Mouse (Mus musculus): ENCODE data around the gene Creg1. TPM values are rescaled to one million over a fixed set of nuclear protein-coding genes. Genes with fewer than 3 reads are reported as not detected.

Creg1 gene
- polyA plus RNA-seq, 1 experiment from 2014 or later = 89.9 TPM

DNA sequence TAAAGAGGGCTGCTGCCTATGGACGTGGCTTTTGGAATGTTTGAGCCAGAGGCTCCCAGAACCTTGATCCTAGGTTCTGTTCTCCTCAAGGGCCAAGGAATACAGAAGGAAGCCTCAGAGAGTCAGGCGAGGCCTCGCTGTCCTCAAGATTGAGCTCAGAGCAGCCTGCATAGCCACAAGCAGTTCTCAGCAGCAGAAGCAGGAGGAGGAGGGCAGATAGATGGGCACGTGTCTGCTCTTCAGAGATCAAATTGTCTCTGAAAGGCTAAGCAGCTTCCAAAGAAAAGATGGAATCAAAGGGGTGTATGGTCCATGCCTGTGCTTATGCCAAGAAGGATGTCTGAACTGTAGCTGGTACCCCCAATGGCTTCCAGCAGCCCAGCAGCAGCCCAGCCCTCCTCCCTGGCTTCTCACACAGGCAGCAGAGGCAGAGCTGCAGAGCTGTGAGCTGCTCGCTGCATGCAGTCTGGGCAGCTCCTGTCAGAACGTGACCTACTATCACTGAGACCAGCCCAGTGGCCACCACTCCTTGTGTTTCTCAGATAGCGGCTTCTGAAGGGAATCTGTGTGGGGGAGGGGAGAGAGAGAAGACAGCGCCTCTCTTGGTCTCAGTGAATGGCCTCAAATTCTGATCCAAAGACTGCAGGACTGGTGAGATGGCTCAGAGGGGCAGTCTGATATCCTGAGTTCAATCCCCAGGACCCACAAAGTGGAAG is 54.8 kb downstream of the Creg1 start:
- no peaks in the 10 kb centered on the region for H3K9me3 ChIP-seq (replicated peaks; ENCODE audit: low read length)
- no peaks in the 10 kb centered on the region for H3K27me3 ChIP-seq (ENCODE audit: insufficient read depth, low read length)
- H3K4me2 ChIP-seq (ENCODE audit: low read length) = no peak overlapping the region
- TF ChIP-seq CTCF (IDR thresholded peaks at IDR 0.05; ENCODE audit: low read depth) = no peak
- DNase-seq (ENCODE audit: low spot score) (peak; percentile 24), ATAC-seq (replicated peaks; ENCODE audit: low FRiP score, low read depth) (no peak)
- H3K27ac ChIP-seq = no peak overlapping the region
- no peak overlapping the region for H3K9ac ChIP-seq (ENCODE audit: low read depth, low read length)
- H3K4me1 ChIP-seq (replicated peaks; ENCODE audit: insufficient read depth, low read length) = no peaks in the 10 kb centered on the region; the same call in 1 of the 2 replicates
- 56% methylated on average over 8 of the region's 8 CpGs for WGBS
- no peak overlapping the region for H3K4me3 ChIP-seq (replicated peaks; ENCODE audit: low read depth, low read length)
- H3K36me3 ChIP-seq (ENCODE audit: insufficient read depth, low read length) = no peaks in the 10 kb centered on the region

DNA sequence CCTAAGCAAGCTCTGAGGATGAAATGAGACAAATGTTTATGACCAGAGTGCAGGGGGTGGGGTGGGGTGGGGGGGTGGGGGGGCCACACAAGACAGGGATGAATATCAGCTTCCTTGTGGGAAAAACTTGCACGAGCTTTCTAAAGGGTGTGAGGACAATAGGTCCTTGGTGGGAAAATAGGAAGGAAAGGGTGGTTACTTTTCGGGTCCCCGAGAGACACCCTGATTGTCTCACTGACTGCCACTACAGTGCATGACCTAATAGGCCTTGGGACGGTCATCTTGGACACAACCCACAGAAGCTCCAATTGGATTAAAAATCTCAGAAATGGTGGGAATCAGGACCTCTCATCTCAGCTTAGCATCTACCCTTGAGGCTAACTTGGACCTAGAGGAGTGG is 55.6 kb downstream of the Creg1 start:
- no peak overlapping the region for H3K4me2 ChIP-seq (ENCODE audit: low read length)
- 74% methylated on average over 4 of the region's 4 CpGs for WGBS
- H3K27ac ChIP-seq = no peak overlapping the region
- no peak overlapping the region for H3K4me3 ChIP-seq (replicated peaks; ENCODE audit: low read depth, low read length)
- TF ChIP-seq CTCF (IDR thresholded peaks at IDR 0.05; ENCODE audit: low read depth) = no peak
- no peaks in the 10 kb centered on the region for H3K36me3 ChIP-seq (ENCODE audit: insufficient read depth, low read length)
- no peaks in the 10 kb centered on the region for H3K27me3 ChIP-seq (ENCODE audit: insufficient read depth, low read length)
- no peak overlapping the region for H3K9ac ChIP-seq (ENCODE audit: low read depth, low read length)
- ATAC-seq (replicated peaks; ENCODE audit: low FRiP score, low read depth) (no peak), DNase-seq (ENCODE audit: low spot score) (no peak)
- H3K9me3 ChIP-seq (replicated peaks; ENCODE audit: low read length) = no peaks in the 10 kb centered on the region
- H3K4me1 ChIP-seq (replicated peaks; ENCODE audit: insufficient read depth, low read length) = no peaks in the 10 kb centered on the region; the same call in 1 of the 2 replicates

DNA sequence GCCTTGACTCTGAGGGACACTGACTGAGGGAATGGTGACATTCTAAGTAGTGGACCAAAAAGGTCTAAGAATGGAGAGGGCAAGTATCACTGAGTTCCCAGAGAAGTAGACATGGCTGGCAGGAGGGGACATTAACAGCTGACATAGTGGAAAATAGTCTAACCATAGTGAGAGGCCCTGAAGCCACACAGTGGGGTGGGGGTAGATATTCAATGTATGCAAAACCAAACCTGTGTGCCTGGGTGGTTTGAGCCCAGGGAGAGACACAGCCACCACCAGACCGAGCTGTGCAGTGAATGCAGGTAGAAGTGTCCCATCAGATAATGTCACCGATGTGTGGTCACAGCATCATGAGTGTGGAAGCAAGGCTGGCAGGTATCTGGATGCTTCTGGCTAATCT is 58.5 kb downstream of the Creg1 start:
- H3K4me1 ChIP-seq (replicated peaks; ENCODE audit: insufficient read depth, low read length) = no peaks in the 10 kb centered on the region
- no peaks in the 10 kb centered on the region for H3K36me3 ChIP-seq (ENCODE audit: insufficient read depth, low read length)
- no peak overlapping the region for H3K4me2 ChIP-seq (ENCODE audit: low read length)
- H3K27ac ChIP-seq = no peak overlapping the region
- TF ChIP-seq CTCF (IDR thresholded peaks at IDR 0.05; ENCODE audit: low read depth) = no peak
- no peak for DNase-seq (ENCODE audit: low spot score)
- no peaks in the 10 kb centered on the region for H3K27me3 ChIP-seq (ENCODE audit: insufficient read depth, low read length)
- no peak overlapping the region for H3K4me3 ChIP-seq (replicated peaks; ENCODE audit: low read depth, low read length)
- H3K9ac ChIP-seq (ENCODE audit: low read depth, low read length) = no peak overlapping the region
- no peak for ATAC-seq (replicated peaks; ENCODE audit: low FRiP score, low read depth)
- H3K9me3 ChIP-seq (replicated peaks; ENCODE audit: low read length) = no peaks in the 10 kb centered on the region
- WGBS = 93% methylated on average over 2 of the region's 2 CpGs

Other genes starting within 250 kb of the Creg1 start
- 186 and 191 TPM in 2 replicates for gene Mpzl1, start 129.2 kb upstream of the Creg1 start, polyA plus RNA-seq (2015; fragmentation: Nextera tagmentation; extraction: Ambion mirVana)
- gene Rcsd1, start 54.0 kb upstream of the Creg1 start, polyA plus RNA-seq (2015; fragmentation: Nextera tagmentation; extraction: Ambion mirVana) = 53.7 and 57.5 TPM in 2 replicates
- gene Cd247, start 24.9 kb downstream of the Creg1 start, polyA plus RNA-seq (2015; fragmentation: Nextera tagmentation; extraction: Ambion mirVana) = 0.47 and 0.67 TPM in 2 replicates
- 11.6 and 11.7 TPM in 2 replicates for gene Pou2f1, start 238.9 kb downstream of the Creg1 start, polyA plus RNA-seq (2015; fragmentation: Nextera tagmentation; extraction: Ambion mirVana)